Mouse (Mus musculus): ENCODE measurements around the gene En2. TPM values are rescaled to one million over a fixed set of nuclear protein-coding genes. Genes with fewer than 3 reads are reported as not detected.

En2 gene
- not detected in 2 replicates for polyA plus RNA-seq (2012; ENCODE audit: insufficient read depth, insufficient read length, low replicate concordance, missing spikeins)

DNA sequence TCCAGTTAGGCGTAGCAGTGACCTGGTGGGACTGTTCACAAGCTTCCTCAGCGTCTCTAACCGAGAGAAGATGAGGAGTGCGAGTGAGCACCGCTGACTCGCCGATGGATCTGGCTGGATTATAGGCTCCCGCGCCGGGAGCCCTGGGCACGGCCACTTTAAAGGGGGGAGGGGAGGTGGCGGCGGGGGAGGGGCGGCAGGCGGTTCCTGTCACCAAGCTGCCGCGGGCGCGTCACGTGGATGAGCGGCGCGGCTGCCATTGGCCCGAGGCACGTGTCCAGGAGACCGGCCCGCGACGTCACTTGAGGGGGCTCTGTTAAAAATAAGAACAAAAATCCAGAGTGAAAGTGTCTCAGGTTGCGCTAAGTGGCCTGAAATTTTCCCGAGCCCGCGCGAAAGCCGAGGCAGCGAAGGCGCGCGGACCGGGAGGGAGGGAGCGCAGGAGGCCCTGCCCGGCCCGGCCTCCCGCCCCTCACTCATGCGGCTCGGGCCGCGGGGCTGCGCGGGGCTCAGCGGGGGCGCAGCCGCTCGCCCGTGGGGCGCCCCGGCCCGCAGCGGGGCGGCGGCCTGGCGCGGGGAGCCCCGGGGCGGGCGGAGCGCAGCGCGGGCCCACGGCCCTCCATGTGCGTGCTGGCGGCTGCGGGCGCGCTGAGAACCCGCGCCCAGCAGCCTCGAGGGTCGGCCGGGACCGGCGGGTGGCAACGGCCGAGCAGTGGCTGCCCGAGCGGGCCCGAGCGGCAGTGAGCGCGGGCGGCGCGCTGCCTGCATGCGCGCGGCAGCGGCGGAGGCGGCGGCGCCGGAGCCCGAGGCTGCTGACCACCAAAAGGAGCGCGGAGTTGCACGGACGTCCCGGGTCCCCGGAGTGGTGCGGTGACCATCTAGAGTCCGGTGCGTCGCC is at the start of gene En2:
TSS of gene En2 (plus strand) at position 337 of the 898 bp plus-strand sequence.
- no peak for TF ChIP-seq POLR2A (IDR thresholded peaks at IDR 0.05; ENCODE audit: insufficient read depth, low read depth, low read length)
- no peak for TF ChIP-seq CTCF (IDR thresholded peaks at IDR 0.05; ENCODE audit: insufficient read depth, low read depth, low read length)
- WGBS: 5% methylated on average over 113 of the region's 113 CpGs
- H3K4me1 ChIP-seq (ENCODE audit: control insufficient read depth, insufficient read depth, low read length): peaks cover 15% of the 10 kb centered on the region
- H3K4me3 ChIP-seq (ENCODE audit: insufficient read depth, low read depth, low read length): peak within 1 kb of the TSS; percentile 32
- H3K27ac ChIP-seq (ENCODE audit: insufficient read depth, low read depth, low read length): no peak within 1 kb of the TSS

GRCm38 (mm10) chr5:28117251-28117880 is 48.1 kb upstream of the En2 start:
- TF ChIP-seq CTCF (IDR thresholded peaks at IDR 0.05; ENCODE audit: insufficient read depth, low read depth, low read length): no peak
- TF ChIP-seq POLR2A (IDR thresholded peaks at IDR 0.05; ENCODE audit: insufficient read depth, low read depth, low read length): no peak
- H3K27ac ChIP-seq (ENCODE audit: insufficient read depth, low read depth, low read length): no peak overlapping the region
- H3K4me1 ChIP-seq (ENCODE audit: control insufficient read depth, insufficient read depth, low read length): 0 out of 2 replicates have a peak, but pooled peaks cover 6% of the 10 kb centered on the region
- H3K4me3 ChIP-seq (ENCODE audit: insufficient read depth, low read depth, low read length): no peak overlapping the region
- WGBS: 12% methylated on average over 13 of the region's 13 CpGs

DNA sequence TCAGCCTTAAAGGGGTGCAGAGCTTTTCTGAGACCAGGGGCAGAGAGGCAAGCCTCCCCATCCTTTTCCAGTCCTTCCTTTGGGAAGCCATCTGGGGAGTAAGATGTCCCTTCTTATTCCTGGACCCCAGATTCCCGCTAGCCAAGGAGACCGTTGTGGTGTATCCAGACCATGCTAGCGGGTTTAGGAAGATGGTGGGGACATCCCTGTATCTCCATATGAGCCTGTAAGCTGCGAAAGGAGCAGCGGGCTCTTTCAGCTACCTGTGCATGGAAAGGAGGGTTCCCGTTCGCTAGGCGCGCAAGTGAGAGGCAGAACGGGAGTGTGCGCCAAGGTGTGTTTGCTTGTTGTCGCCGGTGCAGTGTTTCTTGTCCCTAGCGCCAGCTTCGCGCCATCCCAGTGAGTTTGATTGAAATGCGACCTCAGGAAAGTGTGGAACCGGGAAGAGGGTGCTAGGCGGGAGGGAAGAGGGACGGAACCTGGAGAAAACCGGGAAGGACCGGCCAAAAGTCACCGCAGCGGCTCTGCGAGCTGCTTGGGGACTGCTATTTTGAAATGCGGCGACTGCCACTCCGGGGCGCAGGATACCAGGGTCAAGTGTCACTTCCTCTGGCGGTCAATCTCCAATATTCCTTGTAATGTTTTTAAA is 47.5 kb upstream of the En2 start:
- WGBS: 1% methylated on average over 30 of the region's 30 CpGs
- no peak overlapping the region for H3K4me3 ChIP-seq (ENCODE audit: insufficient read depth, low read depth, low read length)
- 0 out of 2 replicates have a peak, but pooled peaks cover 6% of the 10 kb centered on the region for H3K4me1 ChIP-seq (ENCODE audit: control insufficient read depth, insufficient read depth, low read length)
- TF ChIP-seq POLR2A (IDR thresholded peaks at IDR 0.05; ENCODE audit: insufficient read depth, low read depth, low read length) (no peak), CTCF (IDR thresholded peaks at IDR 0.05; ENCODE audit: insufficient read depth, low read depth, low read length) (no peak)
- no peak overlapping the region for H3K27ac ChIP-seq (ENCODE audit: insufficient read depth, low read depth, low read length)

DNA sequence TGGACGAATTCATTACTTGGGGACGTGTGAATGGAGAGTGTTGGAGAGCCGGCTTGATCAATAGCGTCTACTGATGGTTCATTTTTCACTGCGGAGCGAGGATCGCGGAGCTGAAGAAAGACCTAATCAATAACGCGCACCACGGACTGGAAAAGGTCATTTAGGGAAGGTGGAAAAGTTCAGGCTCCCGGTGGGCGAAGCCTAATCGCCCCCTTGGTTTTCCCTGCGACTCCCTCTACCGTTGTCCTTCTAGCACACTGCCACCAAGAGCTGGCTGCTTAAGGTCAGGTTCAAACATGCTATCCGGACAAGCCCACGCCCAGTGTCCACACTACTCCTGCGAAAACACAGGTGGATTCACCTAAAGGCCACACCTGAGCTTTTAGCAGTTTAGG is 47.0 kb upstream of the En2 start:
- TF ChIP-seq CTCF (IDR thresholded peaks at IDR 0.05; ENCODE audit: insufficient read depth, low read depth, low read length) (no peak), POLR2A (IDR thresholded peaks at IDR 0.05; ENCODE audit: insufficient read depth, low read depth, low read length) (no peak)
- H3K4me1 ChIP-seq (ENCODE audit: control insufficient read depth, insufficient read depth, low read length): 0 out of 2 replicates have a peak, but pooled peaks cover 6% of the 10 kb centered on the region
- no peak overlapping the region for H3K4me3 ChIP-seq (ENCODE audit: insufficient read depth, low read depth, low read length)
- H3K27ac ChIP-seq (ENCODE audit: insufficient read depth, low read depth, low read length): no peak overlapping the region
- WGBS: 2% methylated on average over 19 of the region's 19 CpGs

- H3K27ac ChIP-seq (ENCODE audit: insufficient read depth, low read depth, low read length): no peak overlapping the region
- TF ChIP-seq POLR2A (IDR thresholded peaks at IDR 0.05; ENCODE audit: insufficient read depth, low read depth, low read length): no peak
- TF ChIP-seq CTCF (IDR thresholded peaks at IDR 0.05; ENCODE audit: insufficient read depth, low read depth, low read length): no peak
- H3K4me3 ChIP-seq (ENCODE audit: insufficient read depth, low read depth, low read length): no peak overlapping the region
- 0 out of 2 replicates have a peak, but pooled peaks cover 6% of the 10 kb centered on the region for H3K4me1 ChIP-seq (ENCODE audit: control insufficient read depth, insufficient read depth, low read length)
- WGBS: 20% methylated on average over 3 of the region's 3 CpGs
These were observed 45.9 kb upstream of the En2 start for GRCm38 (mm10) chr5:28119576-28119975.

DNA sequence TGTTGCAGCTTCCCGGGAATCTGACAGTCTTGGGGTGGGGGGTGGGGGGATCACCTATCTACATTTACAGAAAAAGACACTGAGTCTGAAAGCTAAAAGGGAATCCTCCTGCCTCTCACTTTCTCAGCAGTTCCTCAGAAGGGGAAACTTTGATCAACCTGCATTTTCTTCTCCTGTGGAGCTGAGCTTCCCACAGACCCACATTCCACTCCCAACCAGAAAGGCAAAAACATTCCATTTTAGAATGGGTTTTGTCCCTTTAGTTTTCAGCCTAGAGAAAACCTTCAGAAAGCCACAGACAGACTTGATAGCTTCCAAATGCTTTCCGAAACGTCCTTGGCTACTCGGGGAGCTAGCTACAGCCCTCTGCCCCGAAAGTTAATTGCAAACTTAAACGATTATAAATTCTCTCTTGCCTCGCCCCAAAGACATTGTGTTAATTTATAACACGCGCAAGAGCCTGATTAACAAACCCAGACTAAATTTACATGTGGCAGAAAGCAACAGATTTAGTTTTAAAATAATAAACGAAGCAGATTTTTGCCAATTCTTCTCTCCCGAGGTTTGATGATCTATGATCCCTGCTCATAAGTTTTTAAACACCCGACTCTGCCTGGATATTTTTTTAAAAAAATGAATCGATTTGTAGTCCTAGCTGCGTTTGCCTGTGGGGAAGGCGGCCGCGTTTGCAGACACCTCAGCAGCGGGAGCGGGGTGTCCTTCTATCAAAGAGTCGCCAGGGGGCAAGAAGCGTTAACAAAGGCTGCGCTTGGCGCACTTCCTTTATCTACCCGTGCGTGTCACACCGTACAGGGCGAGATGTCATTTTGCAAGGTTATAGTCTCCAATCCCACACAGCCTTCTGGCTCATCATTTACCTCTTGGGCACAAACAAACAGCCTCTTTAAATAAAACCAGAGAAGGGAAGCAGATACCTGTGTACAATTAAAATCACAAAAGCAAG is 42.7 kb upstream of the En2 start:
- Histone ChIP-seq H3K4me1 (ENCODE audit: control insufficient read depth, insufficient read depth, low read length) (0 out of 2 replicates have a peak, but pooled peaks cover 6% of the 10 kb centered on the region), H3K4me3 (ENCODE audit: insufficient read depth, low read depth, low read length) (no peak overlapping the region), H3K27ac (ENCODE audit: insufficient read depth, low read depth, low read length) (no peak overlapping the region)
- TF ChIP-seq POLR2A (IDR thresholded peaks at IDR 0.05; ENCODE audit: insufficient read depth, low read depth, low read length) (no peak), CTCF (IDR thresholded peaks at IDR 0.05; ENCODE audit: insufficient read depth, low read depth, low read length) (no peak)
- WGBS: 3% methylated on average over 27 of the region's 27 CpGs

DNA sequence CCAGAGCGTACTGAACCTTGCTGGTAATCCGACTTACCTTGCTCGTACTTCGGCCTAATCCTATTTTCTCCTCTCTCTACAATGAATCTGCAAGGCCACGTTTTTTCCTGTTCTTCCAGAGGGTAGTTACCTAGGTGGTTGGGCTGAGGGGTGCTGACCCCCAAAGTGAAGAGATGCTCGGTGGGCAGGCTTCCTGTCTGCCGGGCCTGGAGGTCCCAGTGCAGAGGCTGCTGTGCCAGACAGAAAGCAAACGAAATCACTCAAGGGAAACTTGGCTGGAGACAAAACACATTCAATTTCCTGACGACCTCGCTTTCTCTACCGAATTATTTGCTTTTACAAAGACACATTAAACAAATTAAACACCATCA is 42.1 kb upstream of the En2 start:
- Histone ChIP-seq H3K4me3 (ENCODE audit: insufficient read depth, low read depth, low read length) (no peak overlapping the region), H3K4me1 (ENCODE audit: control insufficient read depth, insufficient read depth, low read length) (0 out of 2 replicates have a peak, but pooled peaks cover 2% of the 10 kb centered on the region), H3K27ac (ENCODE audit: insufficient read depth, low read depth, low read length) (no peak overlapping the region)
- TF ChIP-seq POLR2A (IDR thresholded peaks at IDR 0.05; ENCODE audit: insufficient read depth, low read depth, low read length) (no peak), CTCF (IDR thresholded peaks at IDR 0.05; ENCODE audit: insufficient read depth, low read depth, low read length) (no peak)
- WGBS: 2% methylated on average over 11 of the region's 11 CpGs

Measured in olfactory bulb, adult 2 months (tissue).